Mouse (Mus musculus): ENCODE data around the gene Dusp7. TPM values are rescaled to one million over a fixed set of nuclear protein-coding genes. Genes with fewer than 3 reads are reported as not detected.
A peak's percentile ranks its signal among the peaks of the same experiment; 100 is the strongest.

The Dusp7 gene
- polyA plus RNA-seq, 1 experiment from 2014 or later: 17.7 TPM

GRCm38 (mm10) chr9:106413606-106414005 is 45.2 kb downstream of the Dusp7 start:
- Histone ChIP-seq H3K4me1 (peaks cover 42% of the 10 kb centered on the region), H3K9me3 (replicated peaks) (no peaks in the 10 kb centered on the region), H3K4me2 (no peak overlapping the region), H3K36me3 (no peaks in the 10 kb centered on the region), H3K27ac (no peak overlapping the region), H3K9ac (no peak overlapping the region), H3K27me3 (no peaks in the 10 kb centered on the region), H3K4me3 (replicated peaks) (no peak overlapping the region)
- no peak for ATAC-seq (replicated peaks; ENCODE audit: low FRiP score)
- 68% methylated on average over 5 of the region's 5 CpGs for WGBS

GRCm38 (mm10) chr9:106416826-106417225 is 48.4 kb downstream of the Dusp7 start:
- Histone ChIP-seq H3K9ac (no peak overlapping the region), H3K4me2 (no peak overlapping the region), H3K27ac (no peak overlapping the region), H3K27me3 (no peaks in the 10 kb centered on the region), H3K4me3 (replicated peaks) (no peak overlapping the region), H3K36me3 (no peaks in the 10 kb centered on the region), H3K4me1 (peaks cover 60% of the 10 kb centered on the region), H3K9me3 (replicated peaks) (no peaks in the 10 kb centered on the region)
- 83% methylated on average over 6 of the region's 6 CpGs for WGBS
- no peak for ATAC-seq (replicated peaks; ENCODE audit: low FRiP score)

DNA sequence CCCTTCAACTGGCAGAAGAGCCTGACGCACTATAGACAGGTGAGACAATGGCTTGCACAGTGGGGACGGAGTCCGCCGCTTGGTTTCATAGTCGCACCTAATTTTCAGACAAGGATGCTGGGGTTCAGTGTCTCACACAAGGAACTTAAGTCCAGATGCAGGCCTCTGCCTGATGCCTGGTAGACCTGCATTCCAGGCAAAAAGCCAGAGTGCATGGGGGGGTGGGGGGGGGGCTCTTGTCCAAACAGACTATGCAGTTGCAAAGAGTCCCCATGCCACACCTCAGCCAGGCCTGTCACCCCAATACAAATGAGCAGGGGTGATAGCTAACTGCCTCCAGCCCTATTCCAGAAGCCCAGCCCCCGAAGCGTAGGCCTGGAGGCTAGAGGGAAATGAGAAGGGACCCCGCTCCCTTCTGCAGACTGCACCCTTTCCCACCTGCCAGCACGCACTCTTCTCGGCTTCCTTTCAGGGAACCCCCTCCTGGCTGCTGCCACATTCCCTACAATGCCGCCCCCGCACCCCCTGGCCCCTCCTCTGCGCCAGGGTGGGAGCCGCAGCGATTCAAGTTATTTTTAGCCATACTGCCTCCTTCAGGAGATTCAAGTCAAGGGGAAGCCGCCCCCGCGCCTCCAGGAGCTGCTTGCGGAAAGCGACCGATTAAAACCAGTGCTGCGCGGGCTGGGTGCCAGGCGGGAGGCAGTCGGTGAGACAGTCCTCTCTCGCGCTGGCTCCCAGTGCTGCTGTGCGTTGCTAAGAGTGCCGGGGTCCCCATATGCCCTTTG is 49.6 kb downstream of the Dusp7 start:
- Histone ChIP-seq H3K4me3 (replicated peaks) (peak overlapping the region; percentile 32), H3K4me1 (peaks cover 56% of the 10 kb centered on the region), H3K9me3 (replicated peaks) (no peaks in the 10 kb centered on the region), H3K36me3 (no peaks in the 10 kb centered on the region), H3K9ac (peak overlapping the region; percentile 34), H3K27ac (peak overlapping the region; percentile 50; the same call in 1 of the 2 replicates), H3K27me3 (no peaks in the 10 kb centered on the region), H3K4me2 (peak overlapping the region; percentile 70)
- 16% methylated on average over 29 of the region's 29 CpGs for WGBS
- peak; percentile 35 for ATAC-seq (replicated peaks; ENCODE audit: low FRiP score)

GRCm38 (mm10) chr9:106420608-106421007 is 52.2 kb downstream of the Dusp7 start:
- peak overlapping the region; percentile 69; the same call in 1 of the 2 replicates for H3K27ac ChIP-seq
- H3K9ac ChIP-seq: no peak overlapping the region
- H3K4me2 ChIP-seq: peak overlapping the region; percentile 53
- no peaks in the 10 kb centered on the region for H3K9me3 ChIP-seq (replicated peaks)
- WGBS: 0% methylated on average over 2 of the region's 2 CpGs
- no peaks in the 10 kb centered on the region for H3K36me3 ChIP-seq
- ATAC-seq (replicated peaks; ENCODE audit: low FRiP score): peak; percentile 33; the same call in 1 of the 2 replicates
- H3K4me3 ChIP-seq (replicated peaks): peak overlapping the region; percentile 6; the same call in 1 of the 2 replicates
- no peaks in the 10 kb centered on the region for H3K27me3 ChIP-seq
- peaks cover 51% of the 10 kb centered on the region for H3K4me1 ChIP-seq

DNA sequence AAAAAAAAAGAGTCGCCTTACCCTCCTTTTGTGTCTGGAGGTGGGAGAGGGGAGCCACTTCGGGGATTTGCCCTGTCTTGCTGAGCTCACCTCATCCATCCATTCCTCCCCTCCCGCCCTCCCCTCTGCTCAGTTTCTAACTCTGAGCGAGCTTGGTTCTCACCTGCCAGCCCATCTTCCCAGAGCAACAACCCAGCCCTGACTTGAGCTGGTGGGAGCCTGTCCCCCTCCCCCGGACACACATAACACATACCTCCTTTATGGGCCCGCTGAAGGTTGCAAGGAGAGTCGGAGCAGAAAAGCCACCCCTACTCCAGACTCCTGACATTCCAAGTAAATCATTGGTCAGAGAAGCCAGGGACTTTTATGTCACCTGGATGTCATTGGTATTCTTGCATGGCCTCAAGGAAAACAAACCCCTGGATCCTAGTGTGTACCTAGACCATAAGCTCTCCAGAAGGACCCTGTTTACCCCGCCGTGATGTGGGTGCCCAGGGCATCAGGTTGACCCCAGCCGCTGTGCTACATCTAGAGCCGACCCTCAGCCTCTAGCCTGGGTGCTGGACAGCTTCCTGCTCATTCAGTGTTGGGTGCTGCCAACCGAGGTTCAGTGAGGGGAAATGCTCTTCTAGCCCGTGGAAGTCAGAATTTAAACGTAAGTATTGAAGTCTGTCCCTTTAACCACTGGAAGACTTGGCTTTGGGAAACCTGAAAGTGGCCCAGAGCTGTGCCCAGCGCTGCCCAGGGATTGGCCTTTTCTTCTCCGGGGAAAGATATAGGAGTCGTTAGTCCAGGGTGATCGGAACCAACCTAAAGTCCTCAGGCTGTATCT is 52.8 kb downstream of the Dusp7 start:
- ATAC-seq (replicated peaks; ENCODE audit: low FRiP score): peak; percentile 33; the same call in 1 of the 2 replicates
- Histone ChIP-seq H3K4me3 (replicated peaks) (peak overlapping the region; percentile 15; the same call in 1 of the 2 replicates), H3K27me3 (no peaks in the 10 kb centered on the region), H3K9me3 (replicated peaks) (no peaks in the 10 kb centered on the region), H3K36me3 (no peaks in the 10 kb centered on the region), H3K27ac (peak overlapping the region; percentile 69), H3K4me1 (peaks cover 51% of the 10 kb centered on the region), H3K9ac (peak overlapping the region; percentile 1; the same call in 1 of the 2 replicates), H3K4me2 (peak overlapping the region; percentile 53)
- 8% methylated on average over 18 of the region's 18 CpGs for WGBS

GRCm38 (mm10) chr9:106421865-106422160 is 53.4 kb downstream of the Dusp7 start:
- peak overlapping the region; percentile 15; the same call in 1 of the 2 replicates for H3K4me3 ChIP-seq (replicated peaks)
- H3K27ac ChIP-seq: peak overlapping the region; percentile 69
- WGBS: 0% methylated on average over 3 of the region's 3 CpGs
- peaks cover 51% of the 10 kb centered on the region for H3K4me1 ChIP-seq
- peak overlapping the region; percentile 53 for H3K4me2 ChIP-seq
- no peaks in the 10 kb centered on the region for H3K9me3 ChIP-seq (replicated peaks)
- ATAC-seq (replicated peaks; ENCODE audit: low FRiP score): peak; percentile 55; the same call in 1 of the 2 replicates
- no peaks in the 10 kb centered on the region for H3K36me3 ChIP-seq
- H3K9ac ChIP-seq: peak overlapping the region; percentile 1; the same call in 1 of the 2 replicates
- no peaks in the 10 kb centered on the region for H3K27me3 ChIP-seq

Other genes with a start within 250 kb of the Dusp7 start
- gene Glyctk, start 210.5 kb upstream of the Dusp7 start, polyA plus RNA-seq (2015; fragmentation: Nextera tagmentation; extraction: Ambion mirVana): 7.9 and 9.4 TPM in 2 replicates
- gene Wdr82, start 197.7 kb upstream of the Dusp7 start, polyA plus RNA-seq (2015; fragmentation: Nextera tagmentation; extraction: Ambion mirVana): 21.9 and 28.3 TPM in 2 replicates
- gene Ppm1m, start 168.9 kb upstream of the Dusp7 start, polyA plus RNA-seq (2015; fragmentation: Nextera tagmentation; extraction: Ambion mirVana): 49.0 and 55.1 TPM in 2 replicates
- gene Twf2, start 165.5 kb upstream of the Dusp7 start, polyA plus RNA-seq (2015; fragmentation: Nextera tagmentation; extraction: Ambion mirVana): 67.0 and 73.4 TPM in 2 replicates
- gene Tlr9, start 146.0 kb upstream of the Dusp7 start, polyA plus RNA-seq (2015; fragmentation: Nextera tagmentation; extraction: Ambion mirVana): 0.09 TPM in 1 of 2 replicates, not detected in the other
- 104 and 121 TPM in 2 replicates for gene Alas1, start 120.0 kb upstream of the Dusp7 start, polyA plus RNA-seq (2015; fragmentation: Nextera tagmentation; extraction: Ambion mirVana)
- gene Poc1a, start 87.6 kb upstream of the Dusp7 start, polyA plus RNA-seq (2015; fragmentation: Nextera tagmentation; extraction: Ambion mirVana): 24.5 and 28.0 TPM in 2 replicates
- gene Rpl29, start 60.8 kb downstream of the Dusp7 start, polyA plus RNA-seq (2015; fragmentation: Nextera tagmentation; extraction: Ambion mirVana): 1,077 and 1,119 TPM in 2 replicates
- 49.9 and 52.0 TPM in 2 replicates for gene Acy1, start 69.7 kb downstream of the Dusp7 start, polyA plus RNA-seq (2015; fragmentation: Nextera tagmentation; extraction: Ambion mirVana)
- gene Abhd14b, start 78.8 kb downstream of the Dusp7 start, polyA plus RNA-seq (2015; fragmentation: Nextera tagmentation; extraction: Ambion mirVana): 27.9 and 30.6 TPM in 2 replicates
- 55.5 and 56.8 TPM in 2 replicates for gene Abhd14a, start 79.0 kb downstream of the Dusp7 start, polyA plus RNA-seq (2015; fragmentation: Nextera tagmentation; extraction: Ambion mirVana)
- gene Pcbp4, start 84.7 kb downstream of the Dusp7 start, polyA plus RNA-seq (2015; fragmentation: Nextera tagmentation; extraction: Ambion mirVana): 118 and 140 TPM in 2 replicates
- gene Gpr62, start 97.3 kb downstream of the Dusp7 start, polyA plus RNA-seq (2015; fragmentation: Nextera tagmentation; extraction: Ambion mirVana): 0.22 and 0.47 TPM in 2 replicates
- gene Rrp9, start 107.3 kb downstream of the Dusp7 start, polyA plus RNA-seq (2015; fragmentation: Nextera tagmentation; extraction: Ambion mirVana): 52.8 and 54.3 TPM in 2 replicates
- gene Parp3, start 108.3 kb downstream of the Dusp7 start, polyA plus RNA-seq (2015; fragmentation: Nextera tagmentation; extraction: Ambion mirVana): 2.8 and 4.3 TPM in 2 replicates
- not detected in 2 replicates for gene Iqcf1, start 131.3 kb downstream of the Dusp7 start, polyA plus RNA-seq (2015; fragmentation: Nextera tagmentation; extraction: Ambion mirVana)
- not detected in 2 replicates for gene Iqcf5, start 145.9 kb downstream of the Dusp7 start, polyA plus RNA-seq (2015; fragmentation: Nextera tagmentation; extraction: Ambion mirVana)
- not detected in 2 replicates for gene Iqcf3, start 193.0 kb downstream of the Dusp7 start, polyA plus RNA-seq (2015; fragmentation: Nextera tagmentation; extraction: Ambion mirVana)
- gene Iqcf4, start 202.4 kb downstream of the Dusp7 start, polyA plus RNA-seq (2015; fragmentation: Nextera tagmentation; extraction: Ambion mirVana): not detected in 2 replicates